Mouse (Mus musculus) liver, embryonic 13.5 days (tissue): ENCODE data around the gene Grsf1. TPM values are rescaled to one million over a fixed set of nuclear protein-coding genes. Genes with fewer than 3 reads are reported as not detected.

Source experiments
- ATAC-seq: fragments of 200-750 bp; cut with Nextera tagmentation; 2 replicates; pipeline ENCODE4 v1.8.0; 2017; ENCODE audit warnings: low read depth, mild to moderate bottlenecking, moderate number of reproducible peaks, moderate library complexity
- DNase-seq: peaks from one replicate; pipeline ENCODE4 v3.0.0; 2022
- H3K27ac ChIP-seq: fragments of 300-500 bp; sonication (generic); 2 replicates; pipeline ENCODE4 v1.5.1; 2015; ENCODE audit warnings: moderate library complexity, mild to moderate bottlenecking, inconsistent platforms
- H3K27me3 ChIP-seq: fragments of 300-500 bp; sonication (generic); 2 replicates; pipeline ENCODE4 v1.6.1; 2015; ENCODE audit warnings: mild to moderate bottlenecking, inconsistent platforms
- H3K36me3 ChIP-seq: fragments of 300-500 bp; sonication (generic); 2 replicates; pipeline ENCODE4 v1.6.1; 2015; ENCODE audit warnings: mild to moderate bottlenecking, inconsistent platforms
- H3K4me1 ChIP-seq: fragments of 300-500 bp; sonication (generic); replicated peaks from 2 replicates; pipeline ENCODE4 v1.6.1; 2015; ENCODE audit warnings: inconsistent platforms
- H3K4me2 ChIP-seq: fragments of 300-500 bp; sonication (generic); 2 replicates; pipeline ENCODE4 v1.6.1; 2015; ENCODE audit warnings: inconsistent platforms, mild to moderate bottlenecking, moderate library complexity
- H3K4me3 ChIP-seq: fragments of 300-500 bp; sonication (generic); replicated peaks from 2 replicates; pipeline ENCODE4 v1.5.1; 2015; ENCODE audit warnings: mild to moderate bottlenecking, inconsistent platforms
- H3K9ac ChIP-seq: fragments of 300-500 bp; sonication (generic); 2 replicates; pipeline ENCODE4 v1.6.1; 2015; ENCODE audit warnings: mild to moderate bottlenecking, inconsistent platforms
- H3K9me3 ChIP-seq: fragments of 300-500 bp; sonication (generic); replicated peaks from 2 replicates; pipeline ENCODE4 v1.6.1; 2016; ENCODE audit warnings: inconsistent platforms
- WGBS: fragments of 180-500 bp; shearing (Covaris S2); methylation state at CpG from one replicate; pipeline ENCODE4 v1.1.7; 2015; ENCODE audit not compliant: insufficient replicate concordance; 5-methylcytosine and 5-hydroxymethylcytosine counted together
- polyA plus RNA-seq: library from polyadenylated mRNA; unstranded; fragments of >200 nt; fragmentation: Nextera tagmentation; extraction: Ambion mirVana; gene quantifications from 2 replicates; pipeline ENCODE4 v1.2.1, GENCODE M21; 2015

Grsf1 gene
- polyA plus RNA-seq, 1 experiment from 2014 or later = 29.5 TPM

DNA sequence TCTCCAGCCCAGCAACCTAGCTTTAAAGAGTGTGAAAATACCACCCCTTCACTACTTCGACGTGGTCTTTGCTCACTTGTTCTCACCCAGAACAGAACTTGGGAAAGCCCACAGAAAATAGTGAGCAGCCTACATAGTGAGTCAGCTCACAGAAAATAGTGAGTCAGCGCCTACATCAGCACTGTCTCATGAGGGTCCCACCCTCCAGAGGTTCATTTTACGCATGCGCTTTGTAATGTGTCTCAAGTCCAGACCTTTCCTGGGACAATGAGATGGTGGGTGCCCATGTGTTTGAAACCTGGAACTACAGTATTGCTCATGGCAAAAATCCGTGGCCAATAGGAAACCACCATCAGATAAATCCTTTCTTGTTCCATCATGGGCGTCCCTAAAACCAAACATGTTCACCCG, 12.0 kb upstream of the Grsf1 start:
- Histone ChIP-seq H3K4me1 (peaks cover 21% of the 10 kb centered on the region), H3K4me2 (no peak overlapping the region), H3K27me3 (peaks cover 29% of the 10 kb centered on the region; the same call in 1 of the 2 replicates), H3K27ac (no peak overlapping the region), H3K36me3 (no peaks in the 10 kb centered on the region), H3K9ac (no peak overlapping the region), H3K9me3 (no peaks in the 10 kb centered on the region), H3K4me3 (no peak overlapping the region)
- no peak for ATAC-seq
- DNase-seq = no peak
- WGBS = 61% methylated on average over 8 of the region's 8 CpGs

DNA sequence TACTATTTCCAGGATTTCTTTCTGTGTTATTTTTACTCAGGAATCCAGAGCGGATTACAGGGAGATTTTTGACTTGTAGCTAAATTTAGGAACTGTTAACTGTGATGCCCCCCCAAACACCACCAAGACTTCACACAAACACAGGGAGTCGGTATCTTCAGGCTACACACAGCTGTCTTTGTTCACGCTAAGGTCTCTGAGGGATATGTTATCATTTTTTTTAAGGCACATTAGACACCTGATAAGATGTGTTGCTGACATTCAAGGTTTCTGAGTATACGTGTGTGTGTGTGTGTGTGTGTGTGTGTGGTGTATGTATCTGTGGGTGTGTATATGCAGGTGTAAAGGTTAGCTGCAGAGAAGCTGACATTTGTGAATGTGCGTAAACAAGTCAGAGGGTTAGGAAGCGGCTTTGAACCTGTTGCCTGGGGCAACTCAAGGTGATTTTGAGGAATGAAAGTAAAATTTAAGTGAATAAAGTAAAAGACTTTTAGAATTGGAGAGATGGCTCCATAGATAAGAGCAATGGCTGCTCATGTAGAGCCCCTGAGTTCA, 9.9 kb upstream of the Grsf1 start:
- ATAC-seq (peak; percentile 66), DNase-seq (no peak)
- no peaks in the 10 kb centered on the region for H3K9me3 ChIP-seq
- no peak overlapping the region for H3K9ac ChIP-seq
- H3K4me1 ChIP-seq = peaks cover 21% of the 10 kb centered on the region
- 35% methylated on average over 6 of the region's 6 CpGs for WGBS
- H3K4me2 ChIP-seq = no peak overlapping the region
- peaks cover 33% of the 10 kb centered on the region; the same call in 1 of the 2 replicates for H3K27me3 ChIP-seq
- no peaks in the 10 kb centered on the region for H3K36me3 ChIP-seq
- no peak overlapping the region for H3K27ac ChIP-seq
- H3K4me3 ChIP-seq = no peak overlapping the region

DNA sequence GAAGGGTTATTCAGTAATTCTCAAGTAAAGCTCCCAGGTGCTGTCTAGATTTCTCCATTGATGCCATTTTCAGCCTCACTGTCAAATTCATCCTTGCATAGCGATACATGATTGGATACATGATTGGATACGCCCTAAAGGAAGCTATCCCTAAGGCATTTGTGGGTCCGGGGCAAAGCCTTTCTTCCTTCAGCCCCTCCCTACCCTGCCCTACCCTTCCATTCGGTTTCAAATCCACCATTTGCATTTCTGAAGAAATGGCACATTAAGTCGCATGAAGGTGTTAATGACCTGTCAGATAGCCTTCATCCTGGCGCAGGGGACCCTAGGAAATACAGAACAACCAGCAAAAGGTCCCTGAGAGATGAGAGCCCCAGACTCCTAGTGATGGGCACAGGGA, 9.3 kb upstream of the Grsf1 start:
- DNase-seq (no peak), ATAC-seq (no peak)
- 16% methylated on average over 6 of the region's 6 CpGs for WGBS
- no peaks in the 10 kb centered on the region for H3K36me3 ChIP-seq
- no peak overlapping the region for H3K4me3 ChIP-seq
- H3K4me2 ChIP-seq = no peak overlapping the region
- no peak overlapping the region for H3K27ac ChIP-seq
- peaks cover 33% of the 10 kb centered on the region; the same call in 1 of the 2 replicates for H3K27me3 ChIP-seq
- no peak overlapping the region for H3K9ac ChIP-seq
- H3K4me1 ChIP-seq = peaks cover 21% of the 10 kb centered on the region
- H3K9me3 ChIP-seq = no peaks in the 10 kb centered on the region

DNA sequence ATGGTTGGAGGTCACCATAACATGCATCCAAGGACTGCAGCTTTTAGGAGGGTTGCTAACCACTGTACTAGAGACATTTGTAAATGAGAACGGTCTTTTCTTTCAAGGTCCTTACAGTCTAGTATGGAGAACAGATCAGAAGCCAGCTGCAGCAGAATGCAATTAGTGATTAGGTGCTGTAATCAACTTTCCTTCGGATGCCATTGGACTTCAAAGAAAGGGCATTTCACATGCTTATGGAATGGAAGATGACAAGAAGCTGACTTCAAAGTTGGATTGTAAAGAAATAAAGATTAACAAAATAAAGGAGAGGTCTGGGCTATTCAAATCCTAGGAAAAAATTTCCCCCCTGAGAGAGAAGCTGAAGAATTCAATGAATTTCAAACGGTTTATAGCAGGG, 8.3 kb upstream of the Grsf1 start:
- Histone ChIP-seq H3K36me3 (no peaks in the 10 kb centered on the region), H3K4me3 (no peak overlapping the region), H3K4me2 (no peak overlapping the region), H3K27me3 (peaks cover 33% of the 10 kb centered on the region; the same call in 1 of the 2 replicates), H3K27ac (no peak overlapping the region), H3K4me1 (peaks cover 27% of the 10 kb centered on the region), H3K9me3 (no peaks in the 10 kb centered on the region), H3K9ac (no peak overlapping the region)
- ATAC-seq = no peak
- 28% methylated on average over 3 of the region's 3 CpGs for WGBS
- DNase-seq = no peak

DNA sequence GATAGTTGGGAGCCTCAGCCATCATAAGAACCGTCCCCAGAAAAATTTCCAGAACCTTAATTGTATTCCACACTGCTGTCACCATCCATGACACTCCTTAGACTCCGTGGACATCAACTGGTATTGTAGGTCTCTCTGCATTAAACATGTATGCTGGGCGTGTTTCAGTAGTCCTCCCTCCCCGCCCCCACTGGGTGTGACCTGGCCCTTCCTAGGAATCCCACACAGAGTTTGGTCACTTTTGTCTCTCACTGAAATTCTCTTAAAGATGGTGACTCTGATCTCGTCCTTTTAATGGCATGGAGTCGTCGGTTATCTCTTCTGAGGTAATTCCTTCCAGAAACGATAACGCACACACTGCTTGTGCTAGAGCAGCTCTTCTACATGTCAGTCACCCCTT, 7.7 kb upstream of the Grsf1 start:
- Histone ChIP-seq H3K9ac (no peak overlapping the region), H3K9me3 (no peaks in the 10 kb centered on the region), H3K27me3 (peaks cover 33% of the 10 kb centered on the region; the same call in 1 of the 2 replicates), H3K4me3 (no peak overlapping the region), H3K36me3 (no peaks in the 10 kb centered on the region), H3K4me1 (peaks cover 29% of the 10 kb centered on the region), H3K4me2 (no peak overlapping the region), H3K27ac (no peak overlapping the region)
- no peak for ATAC-seq
- WGBS = 64% methylated on average over 9 of the region's 9 CpGs
- DNase-seq = no peak

DNA sequence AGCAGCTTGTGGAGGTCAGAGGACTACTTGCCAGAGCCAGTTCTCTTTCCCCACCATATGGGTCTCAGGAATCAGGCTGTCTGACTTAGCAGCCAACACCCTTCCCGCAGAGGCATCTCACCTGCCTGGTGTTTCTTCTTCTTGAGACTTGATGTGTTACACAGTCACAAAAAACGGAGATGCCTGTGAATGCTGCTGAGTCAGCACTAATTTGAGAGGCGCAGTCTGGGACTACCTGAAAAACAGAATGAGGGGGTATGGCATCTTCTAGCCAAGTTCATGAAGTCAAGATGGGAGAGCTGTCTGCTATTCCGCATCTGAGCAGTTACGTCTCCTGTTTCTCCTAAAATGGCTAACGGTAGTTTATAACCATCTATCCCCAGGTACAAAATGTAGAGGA, 4.6 kb upstream of the Grsf1 start:
- no peak overlapping the region for H3K4me3 ChIP-seq
- no peak for DNase-seq
- H3K9ac ChIP-seq = no peak overlapping the region
- H3K9me3 ChIP-seq = no peaks in the 10 kb centered on the region
- H3K36me3 ChIP-seq = no peaks in the 10 kb centered on the region
- H3K4me1 ChIP-seq = peaks cover 42% of the 10 kb centered on the region
- no peak overlapping the region for H3K4me2 ChIP-seq
- ATAC-seq = no peak
- H3K27ac ChIP-seq = no peak overlapping the region
- H3K27me3 ChIP-seq = peaks cover 28% of the 10 kb centered on the region; the same call in 1 of the 2 replicates
- 82% methylated on average over 6 of the region's 6 CpGs for WGBS

DNA sequence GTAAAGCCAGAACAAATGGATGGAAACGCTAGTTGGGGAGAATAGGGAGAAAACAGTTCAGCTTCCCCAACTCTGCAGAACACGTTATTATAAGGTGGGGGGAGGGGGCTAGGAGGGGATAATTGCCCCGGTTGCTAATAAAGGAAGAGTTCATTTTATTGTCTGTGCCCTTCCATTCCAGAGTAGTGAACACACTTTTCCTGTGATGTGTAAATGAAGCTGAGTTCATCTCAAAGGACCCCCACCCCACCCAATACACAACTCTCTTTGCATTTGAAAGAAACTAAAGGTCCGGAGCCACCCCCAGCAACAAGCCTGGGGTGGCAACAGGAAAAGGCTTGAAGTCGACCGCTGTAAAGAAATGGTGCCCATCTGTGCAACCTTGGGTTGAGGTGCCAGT, 3.4 kb upstream of the Grsf1 start:
- H3K4me3 ChIP-seq = no peak overlapping the region
- WGBS = 36% methylated on average over 6 of the region's 6 CpGs
- H3K4me2 ChIP-seq = 0 out of 2 replicates have a peak overlapping the region, but pooled peaks have one; percentile 28
- no peak for DNase-seq
- H3K9me3 ChIP-seq = no peaks in the 10 kb centered on the region
- H3K36me3 ChIP-seq = no peaks in the 10 kb centered on the region
- peaks cover 47% of the 10 kb centered on the region for H3K4me1 ChIP-seq
- H3K27ac ChIP-seq = no peak overlapping the region
- no peak overlapping the region for H3K9ac ChIP-seq
- ATAC-seq = no peak
- H3K27me3 ChIP-seq = peaks cover 16% of the 10 kb centered on the region; the same call in 1 of the 2 replicates

DNA sequence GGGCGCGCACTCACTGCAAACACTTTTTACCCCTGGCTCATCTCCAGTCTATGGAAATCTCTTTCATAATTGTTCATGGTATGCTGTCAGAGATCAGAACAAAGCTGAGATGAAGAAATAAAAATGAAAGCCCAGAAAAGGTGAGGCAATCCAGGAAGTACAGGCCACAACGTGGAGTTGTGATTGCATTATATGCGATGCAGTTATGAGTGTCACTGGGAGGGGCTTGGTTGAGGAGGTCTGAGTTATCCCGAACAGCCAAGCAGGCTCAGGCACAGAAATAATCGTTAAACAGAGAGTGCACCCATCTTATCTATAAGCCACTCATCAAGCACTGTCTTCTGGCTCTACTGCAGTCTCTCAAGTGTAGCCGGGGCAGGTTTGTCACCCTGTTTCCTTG, 3.0 kb upstream of the Grsf1 start:
- H3K36me3 ChIP-seq = no peaks in the 10 kb centered on the region
- no peaks in the 10 kb centered on the region for H3K9me3 ChIP-seq
- DNase-seq (peak; percentile 31), ATAC-seq (peak; percentile 12)
- peaks cover 11% of the 10 kb centered on the region; the same call in 1 of the 2 replicates for H3K27me3 ChIP-seq
- 32% methylated on average over 7 of the region's 7 CpGs for WGBS
- H3K4me3 ChIP-seq = no peak overlapping the region
- H3K9ac ChIP-seq = no peak overlapping the region
- H3K4me1 ChIP-seq = peaks cover 50% of the 10 kb centered on the region
- peak overlapping the region; percentile 28 for H3K4me2 ChIP-seq
- H3K27ac ChIP-seq = peak overlapping the region; percentile 24; the same call in 1 of the 2 replicates

DNA sequence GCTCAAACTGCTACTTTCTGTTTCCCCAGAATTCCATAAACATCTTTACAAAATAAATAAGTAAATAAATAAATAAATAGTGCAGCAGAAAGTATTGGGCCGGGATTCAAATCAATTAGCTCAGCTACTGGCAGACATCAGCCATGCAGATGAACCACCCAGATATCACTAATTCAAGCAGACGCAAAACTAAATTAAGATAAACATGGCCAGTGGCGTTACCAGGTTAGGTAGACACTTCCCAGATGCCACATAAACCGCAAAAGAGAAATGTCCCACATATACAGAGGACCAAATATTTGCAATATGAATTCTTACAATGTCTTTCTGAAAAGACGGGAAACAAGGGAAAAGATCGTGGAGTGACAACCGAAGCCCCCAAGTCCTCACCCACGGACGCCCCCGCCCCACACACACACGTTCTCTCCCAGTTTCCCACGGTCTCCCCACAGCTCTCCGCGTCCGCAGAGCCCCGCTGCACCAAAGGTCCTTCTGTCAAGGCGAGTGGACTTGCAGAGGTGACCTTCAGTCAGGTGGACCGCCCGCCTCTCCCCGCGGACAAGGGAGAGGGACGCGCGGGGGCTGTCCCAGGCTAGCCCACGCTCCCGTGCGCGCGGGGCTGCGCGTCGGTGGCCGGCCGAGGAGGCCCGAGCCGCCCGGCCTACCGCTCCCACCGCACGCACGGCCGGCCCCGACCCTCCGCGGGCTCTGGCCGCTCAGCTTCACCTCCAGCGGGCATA, 1.1 kb downstream of the Grsf1 start:
- Histone ChIP-seq H3K27ac (peak overlapping the region; percentile 92), H3K4me1 (peaks cover 52% of the 10 kb centered on the region), H3K9ac (peak overlapping the region; percentile 97), H3K9me3 (no peaks in the 10 kb centered on the region), H3K4me2 (peak overlapping the region; percentile 94), H3K4me3 (peak overlapping the region; percentile 96), H3K27me3 (no peaks in the 10 kb centered on the region), H3K36me3 (peaks cover 32% of the 10 kb centered on the region)
- ATAC-seq = peak; percentile 30
- WGBS = under 1% methylated on average over 47 of the region's 47 CpGs
- DNase-seq = peak; percentile 29

DNA sequence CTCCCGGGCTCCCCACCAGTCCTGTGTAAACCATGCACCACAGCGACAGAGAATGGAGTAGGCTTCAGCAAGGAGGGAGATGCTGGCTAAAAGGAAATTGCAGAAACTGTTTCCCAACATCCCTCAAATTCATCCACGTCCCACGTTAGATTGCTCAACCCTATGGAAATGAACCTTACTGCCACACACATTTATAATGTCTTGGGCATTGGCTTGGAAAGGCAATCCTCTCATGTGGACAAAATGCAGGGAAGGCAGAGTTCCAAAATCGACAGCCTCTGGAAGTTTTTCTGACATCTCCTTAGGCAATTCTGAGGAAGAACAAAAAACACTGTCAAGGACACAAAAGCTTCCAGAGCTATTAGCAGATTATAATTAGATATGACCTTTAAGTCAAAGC, 12.1 kb downstream of the Grsf1 start:
- H3K4me3 ChIP-seq = no peak overlapping the region
- H3K27ac ChIP-seq = no peak overlapping the region
- H3K9ac ChIP-seq = no peak overlapping the region
- H3K4me1 ChIP-seq = no peaks in the 10 kb centered on the region
- no peak overlapping the region for H3K4me2 ChIP-seq
- H3K27me3 ChIP-seq = no peaks in the 10 kb centered on the region
- 76% methylated on average over 5 of the region's 5 CpGs for whole genome bisulfite sequencing
- DNase-seq (no peak), ATAC-seq (no peak)
- H3K36me3 ChIP-seq = peaks cover 84% of the 10 kb centered on the region
- no peaks in the 10 kb centered on the region for H3K9me3 ChIP-seq

DNA sequence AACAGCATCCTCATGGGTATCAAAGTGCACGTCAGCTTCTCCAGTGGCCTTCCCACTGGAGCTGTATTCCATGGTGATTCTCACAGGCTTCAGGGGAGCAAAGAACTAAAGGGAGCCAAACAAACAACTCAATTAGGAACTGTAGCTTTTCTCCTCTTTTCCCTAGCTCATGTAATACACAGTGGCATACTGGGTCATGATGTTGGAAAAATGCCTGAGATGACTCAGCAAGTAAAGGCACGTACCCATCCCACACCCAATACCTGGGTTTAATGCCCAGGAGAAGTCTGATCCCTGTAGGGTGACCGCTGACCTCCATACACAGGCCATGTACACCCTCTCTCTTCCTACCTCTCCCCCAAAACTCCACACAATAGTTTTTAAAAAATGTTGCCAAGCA, 12.8 kb downstream of the Grsf1 start:
- WGBS = 82% methylated on average over 3 of the region's 3 CpGs
- H3K4me1 ChIP-seq = no peaks in the 10 kb centered on the region
- ATAC-seq = no peak
- no peak overlapping the region for H3K9ac ChIP-seq
- no peak overlapping the region for H3K4me3 ChIP-seq
- no peak overlapping the region for H3K27ac ChIP-seq
- H3K27me3 ChIP-seq = no peaks in the 10 kb centered on the region
- H3K4me2 ChIP-seq = no peak overlapping the region
- no peaks in the 10 kb centered on the region for H3K9me3 ChIP-seq
- DNase-seq = no peak
- peaks cover 83% of the 10 kb centered on the region for H3K36me3 ChIP-seq

DNA sequence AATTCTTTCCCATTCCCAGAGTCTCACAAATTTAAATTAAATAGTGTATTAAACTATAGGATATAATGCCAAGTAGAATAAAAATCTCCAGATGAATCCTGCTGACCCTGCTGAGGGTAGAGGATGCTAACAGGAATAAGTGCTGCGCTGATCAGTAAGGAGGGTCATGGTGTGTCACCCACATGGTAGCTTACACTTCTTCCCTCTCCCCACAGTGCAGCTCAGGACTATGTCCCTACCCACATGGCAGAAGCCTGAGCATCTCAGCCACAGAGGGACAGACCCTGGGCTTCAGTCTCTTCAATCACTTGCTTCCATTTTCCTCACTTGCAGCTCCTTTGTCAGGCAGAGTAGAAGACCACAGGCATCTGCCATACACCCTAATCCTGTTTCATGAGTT, 18.1 kb downstream of the Grsf1 start:
- no peaks in the 10 kb centered on the region for H3K27me3 ChIP-seq
- no peak overlapping the region for H3K4me3 ChIP-seq
- WGBS = 89% methylated on average over 1 of the region's 1 CpGs
- H3K4me1 ChIP-seq = no peaks in the 10 kb centered on the region
- DNase-seq (no peak), ATAC-seq (no peak)
- H3K9me3 ChIP-seq = no peaks in the 10 kb centered on the region
- no peak overlapping the region for H3K4me2 ChIP-seq
- peaks cover 46% of the 10 kb centered on the region for H3K36me3 ChIP-seq
- H3K9ac ChIP-seq = no peak overlapping the region
- no peak overlapping the region for H3K27ac ChIP-seq
